Mouse (Mus musculus): ENCODE data around the gene Tnfaip1. TPM values are rescaled to one million over a fixed set of nuclear protein-coding genes. Genes with fewer than 3 reads are reported as not detected.
"Not testable (repeated sequence)": the region's sequence is repeated elsewhere in the genome, so short reads cannot be mapped to it uniquely, and the experiment has no call there.

The Tnfaip1 gene
- total and polyA plus RNA-seq, 3 experiments: 19.5 to 44.9 (median 24.6) TPM

DNA sequence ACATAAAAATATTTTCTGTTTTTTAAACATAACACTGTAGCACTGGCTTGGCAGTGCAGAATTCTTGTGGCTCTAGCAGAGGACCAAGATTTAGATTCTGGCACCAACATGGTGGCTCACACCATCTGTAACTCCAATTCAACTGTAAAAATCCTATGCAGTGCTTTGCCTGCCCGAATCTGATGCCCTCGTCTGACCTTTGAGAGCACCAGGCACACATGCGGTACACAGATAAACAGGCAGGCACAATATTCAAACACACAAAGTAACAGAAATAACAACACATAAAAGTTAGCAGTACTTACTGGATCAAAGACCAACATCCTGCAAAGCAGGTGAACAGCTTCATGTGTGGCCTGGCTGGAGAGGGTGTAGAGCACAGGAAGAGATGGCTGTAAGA lies 38.4 kb upstream of the Tnfaip1 start:
- Histone ChIP-seq H3K36me3 (replicated peaks in 1 of 2; ENCODE audit: control insufficient read depth in 1 of 2, insufficient read depth in 1 of 2, low read length in 1 of 2) (peaks cover 24 to 73% of the 10 kb centered on the region in 2 experiments), H3K79me2 (replicated peaks; ENCODE audit: control insufficient read depth, extremely low read depth, insufficient read depth, poor library complexity, severe bottlenecking) (no peaks in the 10 kb centered on the region), H3K4me3 (replicated peaks in 1 of 3; ENCODE audit: low read depth in 2 of 3, low read length in 2 of 3, poor library complexity in 1 of 3) (no peak overlapping the region), H3K27me3 (replicated peaks) (no peaks in the 10 kb centered on the region), H3K4me2 (ENCODE audit: insufficient read depth, low read depth, poor library complexity, severe bottlenecking) (no peak overlapping the region), H3K9ac (ENCODE audit: insufficient read depth, low read depth) (no peak overlapping the region), H3K27ac (ENCODE audit: insufficient read depth, low read depth) (no peak overlapping the region), H3K4me1 (ENCODE audit: control insufficient read depth in 1 of 2, insufficient read depth in 2 of 2) (no peaks in the 10 kb centered on the region), H3K9me3 (replicated peaks; ENCODE audit: low read length) (no peaks in the 10 kb centered on the region)
- DNase-seq (ENCODE audit: extremely low read depth): no peak
- TF ChIP-seq MAX (IDR thresholded peaks at IDR 0.05; ENCODE audit: low read length) (no peak), ZMIZ1 (IDR thresholded peaks at IDR 0.05; ENCODE audit: low read depth, low read length) (no peak), USF1 (IDR thresholded peaks at IDR 0.05; ENCODE audit: low read depth, low read length) (no peak), ETS1 (conservative IDR thresholded peaks at IDR 0.05; ENCODE audit: low read depth, low read length) (no peak), MXI1 (IDR thresholded peaks at IDR 0.05; ENCODE audit: low read depth, low read length) (no peak), CTCF (conservative IDR thresholded peaks at IDR 0.05 in 1 of 2, IDR thresholded peaks at IDR 0.05 in 1 of 2; ENCODE audit: low read depth in 2 of 2, low read length in 2 of 2) (no peak), JUN (IDR thresholded peaks at IDR 0.05; ENCODE audit: insufficient read depth, low read depth, low read length) (no peak), SMC3 (IDR thresholded peaks at IDR 0.05; ENCODE audit: low read depth, low read length) (no peak), RCOR1 (conservative IDR thresholded peaks at IDR 0.05; ENCODE audit: low read depth, low read length) (no peak), CHD2 (IDR thresholded peaks at IDR 0.05; ENCODE audit: low read length) (no peak), USF2 (conservative IDR thresholded peaks at IDR 0.05; ENCODE audit: low read depth, low read length) (no peak), POLR2A (IDR thresholded peaks at IDR 0.05; ENCODE audit: low read depth, low read length) (no peak), ZNF384 (IDR thresholded peaks at IDR 0.05; ENCODE audit: low read depth, low read length) (no peak), ZKSCAN1 (IDR thresholded peaks at IDR 0.05; ENCODE audit: borderline replicate concordance, low read depth, low read length) (no peak), NRF1 (IDR thresholded peaks at IDR 0.05; ENCODE audit: low read depth, low read length) (no peak), MEF2A (IDR thresholded peaks at IDR 0.05; ENCODE audit: borderline replicate concordance, low read depth, low read length) (no peak), CHD1 (IDR thresholded peaks at IDR 0.05; ENCODE audit: low read depth, low read length) (no peak), JUND (conservative IDR thresholded peaks at IDR 0.05; ENCODE audit: low read depth, low read length) (no peak), E2F4 (IDR thresholded peaks at IDR 0.05; ENCODE audit: insufficient replicate concordance, low read depth, low read length) (no peak)
- dilution Hi-C loops (cut with MboI; ENCODE audit: extremely low pct_ligation_motif_present, extremely low pct_unique_long_range_greater_than_20kb, low sequenced_read_pairs) (no loop called here), in situ Hi-C loops (cut with MboI; ENCODE audit: low pct_ligation_motif_present, low pct_unique_long_range_greater_than_20kb, low sequenced_read_pairs) (loop anchor here (25.0 kb wide), 1 partner anchor 638 kb away; no protein-coding TSS in a partner anchor)

DNA sequence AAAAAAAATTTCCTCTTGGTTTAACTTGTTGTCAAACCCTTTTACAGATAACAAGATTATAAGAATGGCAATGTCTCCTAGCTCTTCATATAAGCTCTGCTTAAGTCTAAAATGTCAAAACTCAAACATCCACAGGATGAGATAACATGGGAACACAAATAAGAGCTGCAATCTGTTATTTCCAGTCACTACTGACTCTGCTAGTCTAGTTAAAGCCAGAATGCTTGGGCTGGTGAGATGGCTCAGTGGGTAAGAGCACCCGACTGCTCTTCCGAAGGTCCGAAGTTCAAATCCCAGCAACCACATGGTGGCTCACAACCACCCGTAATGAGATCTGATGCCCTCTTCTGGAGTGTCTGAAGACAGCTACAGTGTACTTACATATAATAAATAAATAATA lies 37.9 kb upstream of the Tnfaip1 start:
- H3K79me2 ChIP-seq (replicated peaks; ENCODE audit: control insufficient read depth, extremely low read depth, insufficient read depth, poor library complexity, severe bottlenecking); H3K9ac ChIP-seq (ENCODE audit: insufficient read depth, low read depth); H3K9me3 ChIP-seq (replicated peaks; ENCODE audit: low read length); H3K4me3 ChIP-seq (replicated peaks in 1 of 3; ENCODE audit: low read depth in 2 of 3, low read length in 2 of 3, poor library complexity in 1 of 3); H3K4me2 ChIP-seq (ENCODE audit: insufficient read depth, low read depth, poor library complexity, severe bottlenecking); H3K4me1 ChIP-seq (ENCODE audit: control insufficient read depth in 1 of 2, insufficient read depth in 2 of 2); H3K27me3 ChIP-seq (replicated peaks); H3K27ac ChIP-seq (ENCODE audit: insufficient read depth, low read depth); dilution Hi-C loops (cut with MboI; ENCODE audit: extremely low pct_ligation_motif_present, extremely low pct_unique_long_range_greater_than_20kb, low sequenced_read_pairs); DNase-seq (ENCODE audit: extremely low read depth): not testable (repeated sequence)
- in situ Hi-C loops (cut with MboI; ENCODE audit: low pct_ligation_motif_present, low pct_unique_long_range_greater_than_20kb, low sequenced_read_pairs): loop anchor here (25.0 kb wide), 1 partner anchor 638 kb away; no protein-coding TSS in a partner anchor
- H3K36me3 ChIP-seq (replicated peaks in 1 of 2; ENCODE audit: control insufficient read depth in 1 of 2, insufficient read depth in 1 of 2, low read length in 1 of 2): peaks cover 24 to 78% of the 10 kb centered on the region in 2 experiments
- peak; percentile 59; the same call in 1 of the 2 replicates for TF ChIP-seq TBP (conservative IDR thresholded peaks at IDR 0.05; ENCODE audit: low read depth, low read length)
